10 mouse cellular contexts compared by ENCODE assay signal in the genomic region with DNA sequence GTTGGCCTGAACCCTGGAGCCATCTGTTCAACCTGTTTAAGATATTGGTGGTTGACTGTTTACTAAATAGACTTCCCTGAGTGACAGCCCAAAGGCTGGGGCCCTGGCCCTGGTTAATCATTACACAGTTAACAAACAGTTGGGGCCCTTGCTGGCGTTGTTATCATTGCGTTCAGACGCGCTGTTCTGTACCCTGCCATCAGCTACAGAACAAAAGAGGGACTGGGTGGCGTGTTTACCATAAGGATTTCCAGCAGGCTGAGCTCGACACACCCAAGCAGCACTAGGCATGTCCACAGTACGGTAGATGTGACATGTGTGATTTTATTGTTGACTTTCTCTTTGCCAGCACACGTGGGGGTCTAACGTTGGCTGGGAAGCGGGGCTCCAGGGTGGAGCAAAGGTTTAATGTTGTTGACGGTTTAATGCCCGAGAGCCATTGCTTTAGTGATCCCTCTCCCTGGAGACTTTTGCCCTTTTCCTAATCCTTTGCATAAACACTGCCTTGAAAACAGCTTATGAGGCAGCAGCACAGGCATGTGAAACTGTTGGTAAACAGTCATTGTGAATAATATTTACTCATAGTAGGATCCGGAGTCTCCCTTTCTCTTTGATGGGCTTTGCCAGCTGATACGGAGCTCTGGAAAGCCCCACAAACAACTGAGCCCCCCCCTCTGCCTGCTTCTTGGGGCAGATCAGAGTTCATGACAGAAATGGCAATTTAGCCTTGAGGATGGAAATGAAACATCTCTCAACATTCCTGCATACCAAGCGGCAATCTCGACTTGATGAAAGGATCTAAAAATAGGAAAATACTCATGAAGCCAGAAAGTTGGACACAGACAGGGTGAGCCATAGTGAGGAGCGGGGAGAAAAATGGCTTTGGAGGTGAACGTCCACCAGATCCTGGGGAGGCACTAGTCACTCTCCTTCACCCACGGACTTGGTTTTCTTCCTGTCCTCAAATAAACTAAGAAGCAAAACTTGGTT.
DNase-seq lines count a peak whose midpoint lies in the region; ATAC-seq and TF ChIP-seq lines count a peak whose summit lies in the region.
"Had no signal": no experiment of that assay in that cellular context is flagged by ENCODE, and none has a peak within 500 bp of the region (broad histone marks: within the 10 kb centered on the region; RNA-seq: fewer than 3 reads in every experiment).

No protein-coding gene starts in this region.

- TF ChIP-seq CTCF in lung, postnatal 0 days (IDR thresholded peaks at IDR 0.05) = no peak

- no peaks in the 10 kb centered on the region for H3K9me3 ChIP-seq in erythroblast, embryonic 14.5 days (ENCODE audit: control insufficient read depth, low read length)
- H3K9me3 ChIP-seq in kidney, embryonic 14.5 days (ENCODE audit: control insufficient read depth, low read length) = no peaks in the 10 kb centered on the region
- H3K9me3 ChIP-seq in lung, postnatal 0 days (ENCODE audit: low read length) = no peaks in the 10 kb centered on the region
- H3K9me3 ChIP-seq: limb, embryonic 13.5 days had no signal

- H3K9ac ChIP-seq in kidney, embryonic 14.5 days (ENCODE audit: low read depth, low read length) = no peak overlapping the region
- no peak overlapping the region for H3K9ac ChIP-seq in lung, postnatal 0 days (replicated peaks; ENCODE audit: low read depth)
- H3K9ac ChIP-seq: limb, embryonic 13.5 days had no signal

- no peaks in the 10 kb centered on the region for H3K36me3 ChIP-seq in erythroblast, embryonic 14.5 days (ENCODE audit: control insufficient read depth)
- no peaks in the 10 kb centered on the region for H3K36me3 ChIP-seq in kidney, embryonic 14.5 days (ENCODE audit: control insufficient read depth, insufficient read depth, low read length)
- no peaks in the 10 kb centered on the region for H3K36me3 ChIP-seq in lung, postnatal 0 days (ENCODE audit: insufficient read depth, low read length)
- H3K36me3 ChIP-seq: limb, embryonic 13.5 days had no signal

- no peak overlapping the region for H3K27ac ChIP-seq in kidney, embryonic 14.5 days (ENCODE audit: low read depth, low read length)
- H3K27ac ChIP-seq in lung, postnatal 0 days (ENCODE audit: low read length) = peak overlapping the region; percentile 72
- H3K27ac ChIP-seq: limb, embryonic 13.5 days had no signal

- H3K4me3 ChIP-seq in erythroblast, embryonic 14.5 days (replicated peaks) = peak overlapping the region; percentile 15
- H3K4me3 ChIP-seq in kidney, embryonic 14.5 days (ENCODE audit: low read length) = no peak overlapping the region
- peak overlapping the region; percentile 3; the same call in 1 of the 2 replicates for H3K4me3 ChIP-seq in lung, postnatal 0 days (ENCODE audit: low read depth, low read length)
- H3K4me3 ChIP-seq: limb, embryonic 13.5 days had no signal

- H3K4me1 ChIP-seq in erythroblast, embryonic 14.5 days (ENCODE audit: control insufficient read depth) = peaks cover 28% of the 10 kb centered on the region
- H3K4me1 ChIP-seq in kidney, embryonic 14.5 days (ENCODE audit: control insufficient read depth, insufficient read depth, low read length) = peaks cover 9% of the 10 kb centered on the region; the same call in 1 of the 2 replicates
- peaks cover 4% of the 10 kb centered on the region; the same call in 1 of the 2 replicates for H3K4me1 ChIP-seq in lung, postnatal 0 days (ENCODE audit: insufficient read depth, low read depth, low read length)

- WGBS in kidney, embryonic 14.5 days = 31% methylated on average over 19 of the region's 19 CpGs
- 15% methylated on average over 19 of the region's 19 CpGs for WGBS in lung, postnatal 0 days

- DNase-seq in R1 (ENCODE audit: low read depth, low spot score) (peak; percentile 27), MN1 (ENCODE audit: low spot score) (no peak)
- DNase-seq in lung, postnatal 0 days (ENCODE audit: low spot score) = peak; percentile 70
- DNase-seq in thymus, postnatal 10 days (ENCODE audit: low spot score in 2 of 2) = no peak
- no peak for DNase-seq in right cerebral cortex, postnatal 4 days
- DNase-seq: retina, postnatal 1 day had no signal

- no peaks in the 10 kb centered on the region for H3K27me3 ChIP-seq in erythroblast, embryonic 14.5 days (ENCODE audit: control insufficient read depth)
- no peaks in the 10 kb centered on the region for H3K27me3 ChIP-seq in kidney, embryonic 14.5 days (ENCODE audit: control insufficient read depth, insufficient read depth, low read length)
- no peaks in the 10 kb centered on the region for H3K27me3 ChIP-seq in lung, postnatal 0 days (replicated peaks; ENCODE audit: insufficient read depth, low read length)
- H3K27me3 ChIP-seq: limb, embryonic 13.5 days had no signal

- ATAC-seq in erythroblast, adult 5-6 weeks (replicated peaks; ENCODE audit: low FRiP score, poor library complexity, severe bottlenecking) = no peak
- ATAC-seq in kidney, embryonic 14.5 days (ENCODE audit: low FRiP score, low TSS enrichment) = peak; percentile 28; the same call in 1 of the 2 replicates
- peak; percentile 92 for ATAC-seq in lung, postnatal 0 days

- TF ChIP-seq EP300 in lung, postnatal 0 days (IDR thresholded peaks at IDR 0.05) = peak; percentile 50; the same call in 1 of the 2 replicates

- H3K4me2 ChIP-seq in kidney, embryonic 14.5 days (replicated peaks; ENCODE audit: low read depth, low read length) = peak overlapping the region; percentile 10; the same call in 1 of the 2 replicates
- H3K4me2 ChIP-seq in lung, postnatal 0 days (replicated peaks; ENCODE audit: low read depth, low read length) = peak overlapping the region; percentile 38
- H3K4me2 ChIP-seq: limb, embryonic 13.5 days had no signal

Comparison
In these comparisons a context has a peak if more than half of its experiments do, and no peak if none do; other contexts are left out.
1. DNase-seq: peak in R1 (single experiment) and lung, postnatal 0 days (single experiment); none in MN1 (single experiment), thymus, postnatal 10 days (0 of 2) and right cerebral cortex, postnatal 4 days (single experiment).